Mouse (Mus musculus) frontal cortex, adult 2 months (tissue): ENCODE data around the gene Spry2. TPM values are rescaled to one million over a fixed set of nuclear protein-coding genes. Genes with fewer than 3 reads are reported as not detected.

Source experiments
- DNase-seq, 2 experiments: peaks; one replicate each; pipeline ENCODE4 v3.0.0; 2022; ENCODE audit warnings: low spot score in 1 of 2; ENCODE audit errors: extremely low spot score in 1 of 2
- polyA plus RNA-seq: library from polyadenylated mRNA; depleted of rRNA; stranded (reverse); fragments of >200 nt; gene quantifications from 2 replicates; pipeline ENCODE4 v1.2.3, GENCODE M21; 2012

Spry2 gene
- polyA plus RNA-seq, 1 experiment = 37.8 TPM

DNA sequence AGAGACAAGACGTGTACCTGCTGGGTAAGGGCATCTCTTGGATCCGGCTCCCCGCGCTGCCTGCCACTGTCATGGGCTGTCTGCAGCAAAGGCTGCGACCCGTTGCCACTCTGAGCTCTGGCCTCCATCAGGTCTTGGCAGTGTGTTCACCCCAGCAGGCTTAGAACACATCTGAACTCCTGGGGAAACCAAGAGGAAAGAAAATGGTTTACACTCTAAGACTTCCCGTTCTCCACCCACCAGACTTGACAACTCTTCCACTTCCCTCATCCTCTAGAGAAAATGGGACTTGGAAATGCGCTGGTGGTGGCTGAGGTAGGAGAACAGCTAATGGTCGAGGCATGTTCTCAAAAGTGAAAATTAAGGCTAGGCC lies 3.0 kb downstream of the Spry2 start:
- DNase-seq = peak in 1 of 2 experiments; percentile 63

- DNase-seq = peak; percentile 20 to 37
These were observed 3.5 kb downstream of the Spry2 start for GRCm38 (mm10) chr14:105892941-105893622.

DNA sequence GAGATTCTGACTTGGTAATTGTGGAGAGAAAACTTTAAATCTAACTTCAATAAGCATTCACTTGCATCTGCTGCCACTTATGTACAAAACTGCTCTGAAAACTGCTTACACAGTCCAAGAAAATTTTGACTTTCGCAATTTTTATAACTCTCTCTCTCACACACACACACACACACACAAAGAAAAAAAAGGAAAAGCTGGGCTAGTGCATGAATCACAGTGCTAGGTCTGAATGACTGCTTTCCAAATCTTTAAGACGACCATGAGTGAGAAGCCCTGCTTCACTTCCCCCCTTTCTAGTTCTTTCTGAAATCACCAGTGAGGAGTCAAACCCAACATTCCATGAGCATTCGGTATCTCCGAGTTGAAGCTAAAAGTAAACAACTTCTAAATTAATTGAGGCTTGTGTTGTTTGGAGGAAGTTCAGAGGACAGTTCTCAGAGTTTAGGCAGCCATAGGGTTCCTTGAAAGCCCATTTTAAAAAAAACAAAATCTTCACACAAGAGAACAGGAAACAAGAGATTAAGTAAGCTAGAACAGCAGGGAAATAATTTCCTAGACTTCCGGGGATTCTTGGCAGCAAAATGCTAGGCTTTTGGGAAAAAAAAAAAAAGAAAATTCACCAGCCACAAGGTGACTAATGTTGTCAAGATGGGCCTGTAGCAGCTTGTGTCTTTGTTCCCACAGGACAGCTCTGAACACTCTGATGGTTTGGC lies 5.9 kb downstream of the Spry2 start:
- no peak for DNase-seq

DNA sequence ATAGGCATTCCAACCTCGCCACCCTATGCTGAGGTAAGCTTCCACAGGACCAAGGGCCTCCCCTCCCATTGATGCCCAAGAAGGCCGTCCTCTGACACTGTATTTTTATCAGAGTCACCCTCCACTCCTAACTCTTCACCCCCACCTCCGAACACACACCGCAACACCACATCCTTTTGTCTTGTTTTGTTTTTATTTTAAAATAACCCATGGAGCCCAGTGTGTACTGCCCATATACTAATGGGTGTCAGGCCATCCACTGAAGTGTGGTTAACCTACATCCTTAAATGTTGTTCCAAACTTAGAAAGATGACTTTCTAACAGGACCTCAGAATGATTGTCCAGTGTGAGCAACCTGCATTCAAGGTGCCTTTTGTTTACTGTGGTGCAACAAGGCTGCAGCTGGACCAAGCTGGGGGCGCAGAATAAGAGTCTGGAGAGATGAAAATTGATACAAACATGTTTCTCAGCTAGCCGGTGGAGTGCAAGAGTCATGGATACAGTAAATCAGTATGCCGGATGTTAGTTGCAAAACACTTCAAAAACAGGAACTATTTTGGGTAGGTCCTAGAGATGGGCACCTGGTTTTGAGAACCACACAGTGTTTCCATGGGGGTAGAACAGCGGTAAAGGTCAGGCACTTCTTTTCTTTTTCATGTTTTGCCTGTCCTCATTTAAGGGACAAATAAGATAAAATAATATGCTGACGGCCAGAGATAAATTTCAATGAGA lies 9.8 kb downstream of the Spry2 start:
- DNase-seq = no peak

DNA sequence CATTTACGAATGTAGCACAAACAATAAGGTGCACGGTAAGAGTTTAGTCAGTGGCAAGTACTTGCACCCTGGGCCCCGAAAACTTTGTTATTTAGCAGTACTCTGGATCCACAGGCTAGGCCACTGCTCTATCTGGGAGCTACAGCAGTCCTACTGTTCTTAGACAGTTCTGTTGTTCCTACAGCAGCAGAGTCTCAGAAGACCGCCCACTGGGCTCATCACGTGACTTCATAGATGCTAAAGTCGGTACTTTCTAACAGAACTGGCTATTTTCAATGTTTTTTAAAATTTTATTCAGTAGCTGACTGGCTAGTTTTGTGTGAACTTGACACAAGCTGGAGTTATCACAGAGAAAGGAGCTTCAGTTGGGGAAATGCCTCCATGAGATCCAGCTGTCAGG lies 11.4 kb downstream of the Spry2 start:
- no peak for DNase-seq

- no peak for DNase-seq
These were observed 13.4 kb downstream of the Spry2 start for GRCm38 (mm10) chr14:105883215-105883614.

DNA sequence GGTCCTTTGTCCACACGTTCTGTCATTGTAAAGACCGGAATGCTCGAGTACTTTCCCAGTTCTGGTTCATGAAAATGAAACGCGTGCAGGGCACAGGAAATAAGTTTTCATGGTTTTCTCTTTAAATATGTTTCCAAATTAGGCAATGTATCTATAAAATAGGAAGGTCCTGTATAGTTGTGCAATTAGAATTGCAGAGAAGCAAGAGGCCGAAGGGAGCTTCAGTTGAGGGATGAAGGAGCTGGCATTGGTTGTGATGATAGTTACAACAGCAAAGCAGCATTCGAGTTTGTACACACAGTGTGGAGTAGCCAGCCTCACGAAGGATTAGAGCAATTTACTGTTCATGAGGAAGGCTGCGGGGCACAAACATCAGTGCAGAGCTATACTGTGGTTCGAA lies 18.3 kb downstream of the Spry2 start:
- no peak for DNase-seq

DNA sequence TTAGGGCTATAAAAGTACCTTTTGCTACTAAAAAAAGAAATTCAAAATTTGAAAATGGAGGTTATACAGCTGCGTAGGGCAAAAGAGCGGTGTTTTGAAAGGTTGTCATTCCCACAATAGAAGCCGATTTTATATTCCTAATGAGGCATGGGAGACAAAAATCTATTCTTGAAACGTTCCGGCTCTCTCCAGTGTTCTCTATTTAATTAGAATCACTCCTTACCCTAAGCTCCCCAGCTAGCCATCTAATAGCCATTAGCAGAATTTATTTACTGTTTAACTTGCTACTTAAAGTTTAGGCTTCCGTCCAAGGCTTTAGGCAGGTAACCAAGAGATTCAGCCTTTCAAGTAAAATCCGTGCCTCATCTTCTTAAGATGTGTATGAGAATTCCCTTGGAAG lies 20.2 kb downstream of the Spry2 start:
- no peak for DNase-seq

GRCm38 (mm10) chr14:105870370-105870936 lies 26.2 kb downstream of the Spry2 start:
- DNase-seq = no peak

GRCm38 (mm10) chr14:105865381-105865938 lies 31.2 kb downstream of the Spry2 start:
- no peak for DNase-seq

DNA sequence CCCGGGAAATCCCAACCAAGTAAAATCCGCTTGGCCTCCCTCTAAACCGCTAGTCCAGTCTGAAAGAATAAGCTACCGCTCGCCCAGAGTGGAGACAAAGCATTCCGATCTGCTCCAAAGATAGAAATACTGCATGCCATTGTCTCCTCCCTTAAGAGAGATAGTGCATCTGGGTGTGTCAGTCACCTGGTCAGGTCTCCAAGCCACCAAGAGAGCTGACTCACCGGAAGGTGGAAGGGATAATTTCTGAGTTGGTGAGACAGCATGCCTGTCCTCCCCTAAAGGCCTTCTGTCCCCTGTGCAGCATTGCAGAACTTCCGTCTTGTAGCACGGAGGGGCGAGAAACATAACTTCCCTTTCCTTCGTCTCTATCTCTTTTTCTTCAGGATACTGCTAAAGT lies 34.4 kb downstream of the Spry2 start:
- DNase-seq = no peak

DNA sequence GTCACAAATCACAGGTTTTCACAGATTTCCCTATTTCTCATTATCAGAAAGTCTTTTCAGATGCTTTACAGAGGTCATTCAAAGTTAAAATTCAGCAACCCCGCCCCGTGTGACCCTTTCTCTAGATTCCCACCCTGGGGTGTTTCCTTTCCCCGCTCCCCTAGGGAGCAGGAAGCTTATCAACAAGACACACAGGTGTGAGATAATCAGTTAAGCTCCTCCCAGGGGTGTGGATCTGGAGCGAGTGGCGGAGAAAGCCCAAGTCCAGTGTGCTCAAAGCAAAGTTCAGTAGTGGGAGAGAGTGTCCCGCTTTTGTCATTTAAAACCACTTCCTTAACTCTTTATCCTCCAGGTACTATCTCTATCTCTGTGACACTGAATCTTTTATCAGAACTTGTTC lies 35.7 kb downstream of the Spry2 start:
- no peak for DNase-seq

- DNase-seq = no peak
These were observed 36.3 kb downstream of the Spry2 start for GRCm38 (mm10) chr14:105860276-105860675.

DNA sequence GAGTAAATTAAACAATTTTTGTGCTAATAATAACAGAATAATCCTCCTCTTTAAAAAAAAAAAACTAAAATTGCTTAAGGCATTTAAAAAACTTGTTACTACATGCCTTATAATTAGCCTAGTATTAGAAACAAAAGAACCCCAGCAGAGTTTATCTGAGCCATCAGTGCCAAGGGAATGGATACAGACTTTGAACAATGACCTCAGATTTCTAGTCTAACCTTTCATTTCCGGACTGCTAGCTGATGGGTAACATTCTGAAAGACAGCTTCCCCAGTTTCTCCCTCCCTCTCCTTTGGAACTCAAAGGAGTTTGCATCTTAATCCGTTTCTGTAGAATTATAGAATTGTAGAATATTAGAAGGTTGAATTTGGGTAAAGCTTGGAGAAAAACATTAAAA lies 36.7 kb downstream of the Spry2 start:
- no peak for DNase-seq

DNA sequence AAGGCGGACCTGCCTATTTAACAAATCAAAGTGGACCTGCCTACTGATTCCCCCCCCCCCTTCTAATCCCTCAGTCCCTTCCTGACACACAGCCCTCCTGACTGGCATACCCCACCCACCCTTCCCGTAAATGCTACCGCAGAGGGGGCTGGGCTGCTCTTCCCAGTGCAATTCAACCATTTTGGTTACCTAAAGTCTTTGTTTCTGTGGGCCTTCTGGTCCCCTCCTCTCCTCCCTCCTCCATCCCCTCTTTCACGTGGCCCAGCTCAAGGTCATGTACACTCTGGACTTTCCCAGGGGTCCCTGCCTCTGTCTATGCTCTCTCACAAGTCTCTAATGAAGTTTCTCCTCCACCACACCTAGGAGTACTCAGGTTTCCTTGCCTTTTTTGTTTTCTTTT lies 37.3 kb downstream of the Spry2 start:
- no peak for DNase-seq

GRCm38 (mm10) chr14:105858935-105859334 lies 37.7 kb downstream of the Spry2 start:
- no peak for DNase-seq

- peak in 1 of 2 experiments; percentile 8 for DNase-seq
These were observed 45.1 kb downstream of the Spry2 start for GRCm38 (mm10) chr14:105851359-105852067.
